Mouse (Mus musculus) kidney, embryonic 14.5 days (tissue): ENCODE measurements around the gene Bhlhe40. TPM values are rescaled to one million over a fixed set of nuclear protein-coding genes. Genes with fewer than 3 reads are reported as not detected.
A peak's percentile ranks its signal among the peaks of the same experiment; 100 is the strongest.

Experiments
- ATAC-seq: fragments of 200-750 bp; cut with Nextera tagmentation; 2 replicates; pipeline ENCODE4 v1.8.0; 2017; ENCODE audit warnings: moderate number of reproducible peaks, mild to moderate bottlenecking, moderate TSS enrichment, moderate library complexity; ENCODE audit not compliant: low FRiP score, low TSS enrichment
- H3K27ac ChIP-seq: fragments of 300-500 bp; sonication (generic); 2 replicates; pipeline ENCODE4 v1.5.1; 2014; ENCODE audit warnings: low read depth, mild to moderate bottlenecking, low read length, moderate library complexity, mixed read lengths
- H3K27me3 ChIP-seq: fragments of 300-500 bp; sonication (generic); 2 replicates; pipeline ENCODE4 v1.6.1; 2014; ENCODE audit warnings: mild to moderate bottlenecking, low read length; ENCODE audit not compliant: control insufficient read depth, insufficient read depth
- H3K36me3 ChIP-seq: fragments of 300-500 bp; sonication (generic); 2 replicates; pipeline ENCODE4 v1.6.1; 2014; ENCODE audit warnings: low read length, mixed read lengths; ENCODE audit not compliant: control insufficient read depth, insufficient read depth
- H3K4me1 ChIP-seq: fragments of 300-500 bp; sonication (generic); 2 replicates; pipeline ENCODE4 v1.6.1; 2014; ENCODE audit warnings: low read length, mixed read lengths; ENCODE audit not compliant: control insufficient read depth, insufficient read depth
- H3K4me2 ChIP-seq: fragments of 300-500 bp; sonication (generic); replicated peaks from 2 replicates; pipeline ENCODE4 v1.6.1; 2014; ENCODE audit warnings: low read depth, mild to moderate bottlenecking, low read length
- H3K4me3 ChIP-seq: fragments of 300-500 bp; sonication (generic); 2 replicates; pipeline ENCODE4 v1.5.1; 2014; ENCODE audit warnings: mild to moderate bottlenecking, low read length
- H3K9ac ChIP-seq: fragments of 300-500 bp; sonication (generic); 2 replicates; pipeline ENCODE4 v1.6.1; 2014; ENCODE audit warnings: low read depth, mild to moderate bottlenecking, low read length, moderate library complexity
- H3K9me3 ChIP-seq: fragments of 300-500 bp; sonication (generic); 2 replicates; pipeline ENCODE4 v1.6.1; 2016; ENCODE audit warnings: low read length; ENCODE audit not compliant: control insufficient read depth
- WGBS: fragments of 180-500 bp; shearing (Covaris S2); extraction: QIAGEN DNeasy Blood & Tissue Kit; methylation state at CpG from one replicate; pipeline ENCODE4 v1.1.7; 2014; 5-methylcytosine and 5-hydroxymethylcytosine counted together
- polyA plus RNA-seq: library from polyadenylated mRNA; unstranded; fragments of >200 nt; fragmentation: Nextera tagmentation; extraction: Ambion mirVana; gene quantifications from 2 replicates; pipeline ENCODE4 v1.2.1, GENCODE M21; 2014

Bhlhe40 gene
- polyA plus RNA-seq, 1 experiment from 2014 or later, result 8.1 TPM

DNA sequence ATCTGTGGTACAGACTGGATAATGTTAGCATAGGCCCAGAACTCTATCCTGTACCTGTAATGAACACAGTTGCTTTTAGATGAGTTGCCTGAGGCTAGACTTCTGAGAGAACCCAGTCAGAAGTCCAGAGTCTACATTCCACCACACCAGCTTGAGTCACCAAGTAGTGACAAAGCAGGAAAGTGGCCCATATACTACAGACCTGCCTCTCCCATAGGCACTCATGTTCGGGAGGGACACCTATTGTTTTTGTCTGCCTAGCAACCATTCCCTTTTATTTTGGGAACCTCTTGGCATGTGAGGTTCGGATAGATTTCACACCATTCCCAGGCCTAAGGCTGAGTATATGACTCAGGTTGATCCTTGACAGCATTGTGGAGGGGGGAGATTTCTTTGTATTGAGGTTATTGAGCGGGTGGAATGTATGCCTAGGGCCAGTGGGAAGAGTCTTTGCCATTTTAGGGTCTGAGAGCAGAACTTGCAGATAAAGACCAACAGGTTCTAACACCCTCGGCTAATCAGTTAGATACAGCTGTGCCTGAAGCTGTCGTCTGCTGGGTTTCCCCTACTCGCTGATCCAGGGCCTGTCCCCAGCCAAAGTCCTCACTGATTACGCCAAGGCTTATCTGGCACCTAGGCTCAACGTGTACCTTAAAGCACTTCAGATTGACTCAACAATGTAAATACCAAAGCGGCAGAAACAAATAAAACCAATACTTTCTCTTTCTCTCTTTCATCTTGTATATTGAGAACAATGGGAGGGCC is 44.1 kb downstream of the Bhlhe40 start:
- Histone ChIP-seq H3K27ac (no peak overlapping the region), H3K36me3 (no peaks in the 10 kb centered on the region), H3K9ac (no peak overlapping the region), H3K4me2 (no peak overlapping the region), H3K9me3 (no peaks in the 10 kb centered on the region), H3K27me3 (no peaks in the 10 kb centered on the region), H3K4me1 (peaks cover 11% of the 10 kb centered on the region), H3K4me3 (no peak overlapping the region)
- no peak for ATAC-seq
- 79% methylated on average over 9 of the region's 9 CpGs for WGBS

DNA sequence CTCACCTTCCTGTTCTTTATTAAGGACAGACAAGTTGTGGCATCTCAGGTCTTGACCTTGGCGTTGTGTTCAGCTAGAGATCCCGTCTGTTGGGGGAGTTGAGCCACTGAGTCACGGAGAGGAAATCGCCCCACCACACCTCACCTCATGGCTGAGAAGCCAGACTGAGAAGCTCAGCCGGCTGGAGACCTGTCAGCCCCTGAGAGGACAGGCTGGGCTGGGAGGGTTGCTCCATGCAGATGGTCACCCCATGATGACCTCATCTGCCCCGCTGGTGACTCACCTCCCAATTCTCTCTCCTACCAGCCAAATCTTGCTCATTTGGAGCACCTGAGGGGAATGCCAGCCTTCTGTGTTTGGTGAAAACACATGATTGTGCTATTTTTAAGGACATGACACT is 45.5 kb downstream of the Bhlhe40 start:
- Histone ChIP-seq H3K4me3 (no peak overlapping the region), H3K27me3 (no peaks in the 10 kb centered on the region), H3K4me1 (peaks cover 9% of the 10 kb centered on the region; the same call in 1 of the 2 replicates), H3K9ac (no peak overlapping the region), H3K27ac (no peak overlapping the region), H3K9me3 (no peaks in the 10 kb centered on the region), H3K4me2 (no peak overlapping the region), H3K36me3 (no peaks in the 10 kb centered on the region)
- WGBS, result 76% methylated on average over 6 of the region's 6 CpGs
- ATAC-seq, result no peak

DNA sequence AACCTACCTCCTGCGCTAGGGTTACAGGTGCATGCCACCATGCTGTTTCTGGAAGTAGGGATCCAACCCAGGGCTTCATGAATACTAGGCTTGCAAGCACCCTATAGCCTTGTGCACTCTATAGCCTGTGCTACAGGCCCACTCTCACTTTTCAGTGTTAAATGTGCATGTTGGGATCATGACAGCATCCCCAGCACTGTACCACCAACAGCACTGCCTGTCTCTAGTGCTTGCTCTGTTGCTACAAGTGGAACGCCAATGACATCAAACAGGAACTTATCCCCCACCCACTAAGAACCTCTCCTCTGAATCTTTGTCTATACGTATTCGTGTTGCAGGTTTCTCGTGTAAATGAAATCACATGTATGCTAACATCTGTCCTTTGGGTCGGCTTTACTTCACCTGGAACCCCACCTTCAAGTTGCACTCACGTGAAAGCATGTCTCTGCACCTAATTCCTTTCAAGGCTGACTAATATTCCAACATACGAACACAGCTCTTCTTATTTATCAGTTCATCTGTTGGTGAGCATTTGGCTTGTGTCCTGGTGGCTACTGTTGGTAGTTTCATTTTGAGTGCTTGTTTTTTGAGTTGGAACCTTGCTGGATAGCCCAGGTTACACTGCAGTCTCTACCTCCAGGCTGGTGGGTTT is 46.7 kb downstream of the Bhlhe40 start:
- H3K4me3 ChIP-seq, result no peak overlapping the region
- no peak overlapping the region for H3K27ac ChIP-seq
- H3K4me1 ChIP-seq, result peaks cover 9% of the 10 kb centered on the region; the same call in 1 of the 2 replicates
- H3K9ac ChIP-seq, result no peak overlapping the region
- H3K4me2 ChIP-seq, result no peak overlapping the region
- no peaks in the 10 kb centered on the region for H3K36me3 ChIP-seq
- H3K27me3 ChIP-seq, result no peaks in the 10 kb centered on the region
- 91% methylated on average over 8 of the region's 8 CpGs for WGBS
- no peaks in the 10 kb centered on the region for H3K9me3 ChIP-seq
- no peak for ATAC-seq

DNA sequence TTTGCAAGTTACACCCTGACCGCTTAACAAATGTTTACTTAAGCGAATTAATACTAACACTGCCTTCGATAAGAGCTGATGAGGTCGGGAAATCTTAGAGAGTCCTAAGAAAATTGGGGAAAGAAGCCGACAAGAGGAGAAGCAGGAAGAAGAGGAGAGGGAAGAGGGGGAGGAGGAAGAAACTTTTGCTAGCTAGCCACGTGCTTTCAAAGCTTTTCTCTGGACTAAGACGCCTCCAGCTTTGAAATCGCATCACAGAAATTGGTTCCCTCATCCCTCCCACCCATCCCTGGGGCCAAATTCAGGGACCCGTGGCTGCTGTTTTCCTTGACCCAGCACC is 48.7 kb downstream of the Bhlhe40 start:
- WGBS, result 14% methylated on average over 9 of the region's 9 CpGs
- peak overlapping the region; percentile 69 for H3K4me2 ChIP-seq
- no peak for ATAC-seq
- no peaks in the 10 kb centered on the region for H3K36me3 ChIP-seq
- no peaks in the 10 kb centered on the region for H3K27me3 ChIP-seq
- peak overlapping the region; percentile 38 for H3K4me3 ChIP-seq
- H3K9me3 ChIP-seq, result no peaks in the 10 kb centered on the region
- H3K4me1 ChIP-seq, result peaks cover 9% of the 10 kb centered on the region; the same call in 1 of the 2 replicates
- no peak overlapping the region for H3K27ac ChIP-seq
- peak overlapping the region; percentile 29; the same call in 1 of the 2 replicates for H3K9ac ChIP-seq

DNA sequence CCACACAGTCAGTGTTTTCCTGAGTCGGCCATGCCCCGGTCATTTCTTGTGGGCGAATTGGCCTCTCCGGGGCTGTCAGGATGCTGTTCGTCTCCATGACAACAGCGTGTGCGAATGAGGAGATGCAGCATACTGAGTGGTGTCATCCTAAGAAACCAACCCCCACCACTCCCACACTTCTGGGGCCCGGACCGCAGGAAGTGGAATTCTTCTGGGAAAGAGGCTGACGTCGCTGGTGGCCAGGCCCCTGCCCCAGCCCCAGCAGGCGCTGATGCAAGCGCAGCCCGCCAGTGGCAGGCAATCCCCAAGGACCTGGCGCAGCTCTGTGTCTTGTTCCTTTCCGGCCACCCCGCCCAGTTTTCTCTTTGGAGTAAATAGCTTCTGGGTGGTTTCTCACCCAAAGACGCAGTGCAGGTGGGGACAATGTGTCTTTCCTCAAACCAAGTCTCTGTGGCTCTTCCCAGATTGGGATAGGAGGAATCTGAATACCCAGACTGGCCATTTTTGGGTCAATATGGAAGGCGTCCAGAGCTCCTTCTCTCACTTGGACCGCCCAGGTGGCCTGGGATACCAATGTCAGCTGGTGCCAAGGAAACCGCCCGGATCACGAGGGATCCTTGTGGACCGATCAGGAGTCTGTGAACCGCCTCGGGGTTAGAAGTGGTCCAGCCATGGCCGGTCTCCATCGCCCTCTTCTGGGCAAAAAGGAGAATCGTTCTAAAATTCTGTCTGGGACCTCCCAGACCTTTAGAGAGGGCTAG is 49.2 kb downstream of the Bhlhe40 start:
- WGBS, result under 1% methylated on average over 29 of the region's 29 CpGs
- Histone ChIP-seq H3K9me3 (no peaks in the 10 kb centered on the region), H3K4me2 (peak overlapping the region; percentile 69), H3K4me3 (peak overlapping the region; percentile 38), H3K27ac (no peak overlapping the region), H3K36me3 (no peaks in the 10 kb centered on the region), H3K27me3 (no peaks in the 10 kb centered on the region), H3K9ac (peak overlapping the region; percentile 29), H3K4me1 (peaks cover 9% of the 10 kb centered on the region; the same call in 1 of the 2 replicates)
- peak; percentile 89 for ATAC-seq

DNA sequence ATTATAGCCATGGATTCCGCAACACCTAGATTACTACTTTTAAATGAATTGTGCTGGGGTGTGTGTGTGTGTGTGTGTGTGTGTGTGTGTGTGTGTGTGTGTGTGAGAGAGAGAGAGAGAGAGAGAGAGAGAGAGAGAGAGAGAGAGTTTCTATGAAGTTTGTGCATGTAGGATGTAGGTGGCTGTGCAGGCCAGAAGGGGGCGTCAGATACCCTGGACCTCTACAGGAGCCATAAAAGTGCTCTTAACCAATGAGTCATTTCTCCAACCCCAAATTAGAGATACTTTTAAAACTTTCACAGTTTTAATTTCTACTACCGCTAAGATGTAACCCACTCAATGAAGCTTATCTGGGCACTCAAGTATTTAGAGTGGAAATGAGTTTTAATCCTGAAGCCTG is 50.2 kb downstream of the Bhlhe40 start:
- peaks cover 9% of the 10 kb centered on the region; the same call in 1 of the 2 replicates for H3K4me1 ChIP-seq
- H3K4me3 ChIP-seq, result no peak overlapping the region
- H3K36me3 ChIP-seq, result no peaks in the 10 kb centered on the region
- no peak overlapping the region for H3K4me2 ChIP-seq
- no peak for ATAC-seq
- no peaks in the 10 kb centered on the region for H3K9me3 ChIP-seq
- H3K27ac ChIP-seq, result no peak overlapping the region
- no peak overlapping the region for H3K9ac ChIP-seq
- 59% methylated on average over 3 of the region's 3 CpGs for WGBS
- H3K27me3 ChIP-seq, result no peaks in the 10 kb centered on the region

DNA sequence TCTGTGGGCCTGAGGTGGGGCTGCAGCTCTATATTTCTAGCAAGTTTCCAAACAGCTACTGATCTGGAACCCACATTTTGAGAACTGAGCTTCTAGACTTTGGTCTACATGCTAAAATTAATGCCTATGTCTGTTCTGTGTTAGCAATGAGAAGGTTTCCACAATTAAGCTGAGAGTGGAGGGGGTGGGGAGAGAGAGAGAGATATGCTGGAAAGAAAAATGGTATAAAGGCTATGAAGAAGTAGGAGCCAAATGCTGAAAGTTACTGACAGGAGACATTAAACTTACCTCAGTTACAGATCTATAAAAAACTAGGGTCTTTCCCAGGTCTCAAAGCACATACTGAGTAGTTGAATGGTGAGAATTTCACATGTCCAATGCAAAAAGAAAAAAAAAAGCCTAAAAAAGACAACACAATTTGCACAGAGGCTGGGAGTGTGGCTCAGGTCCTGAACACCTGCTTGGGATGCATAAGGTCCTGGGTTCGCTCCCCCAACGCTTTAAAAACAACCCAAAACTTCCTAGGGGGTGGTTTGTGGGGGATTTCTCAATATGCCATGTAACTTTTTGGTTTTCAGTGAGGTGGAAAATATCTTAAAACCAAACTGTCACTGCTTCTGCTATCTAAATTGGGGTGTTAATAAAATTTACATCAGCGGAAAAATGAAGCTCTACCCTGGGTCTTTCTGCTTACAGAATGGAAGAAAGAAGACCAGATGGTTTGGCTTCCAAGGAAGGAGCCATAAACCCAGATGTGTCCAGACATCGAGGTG is 50.9 kb downstream of the Bhlhe40 start:
- H3K4me1 ChIP-seq, result peaks cover 9% of the 10 kb centered on the region; the same call in 1 of the 2 replicates
- 75% methylated on average over 4 of the region's 4 CpGs for WGBS

DNA sequence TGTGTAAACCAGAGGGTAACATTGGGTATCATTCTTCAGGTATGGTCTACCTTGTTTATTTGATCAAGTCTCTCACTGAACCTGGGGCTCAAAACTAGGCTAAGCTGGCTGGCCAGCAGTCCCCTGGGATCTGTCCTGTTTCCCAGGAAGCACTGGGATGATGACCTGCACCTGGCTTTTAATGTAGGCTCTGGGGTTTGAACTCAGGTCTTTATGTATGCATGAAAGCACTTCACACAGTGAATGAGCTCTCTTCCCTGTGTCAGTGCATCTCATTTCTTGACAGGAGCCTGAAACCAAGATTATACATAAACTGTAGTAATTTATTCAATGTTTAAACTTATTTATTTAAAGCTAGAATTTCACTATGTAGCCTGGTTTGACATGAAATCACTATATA is 51.7 kb downstream of the Bhlhe40 start:
- H3K4me1 ChIP-seq, result peaks cover 9% of the 10 kb centered on the region; the same call in 1 of the 2 replicates
- H3K27me3 ChIP-seq, result no peaks in the 10 kb centered on the region
- no peaks in the 10 kb centered on the region for H3K9me3 ChIP-seq
- no peak overlapping the region for H3K9ac ChIP-seq
- H3K4me3 ChIP-seq, result no peak overlapping the region
- ATAC-seq, result no peak
- no peak overlapping the region for H3K27ac ChIP-seq
- no peak overlapping the region for H3K4me2 ChIP-seq
- H3K36me3 ChIP-seq, result no peaks in the 10 kb centered on the region

More for the DNA sequence above, 50.9 kb downstream of the Bhlhe40 start:
- Histone ChIP-seq H3K9me3 (no peaks in the 10 kb centered on the region), H3K9ac (no peak overlapping the region), H3K4me3 (no peak overlapping the region), H3K27ac (no peak overlapping the region), H3K27me3 (no peaks in the 10 kb centered on the region), H3K36me3 (no peaks in the 10 kb centered on the region), H3K4me2 (no peak overlapping the region)
- no peak for ATAC-seq
